Mouse (Mus musculus): ENCODE measurements around the gene Arel1.

The Arel1 gene

GRCm38 (mm10) chr12:84907024-84907626 is 63.6 kb downstream of the Arel1 start:
- no peak for DNase-seq (ENCODE audit: low spot score)

DNA sequence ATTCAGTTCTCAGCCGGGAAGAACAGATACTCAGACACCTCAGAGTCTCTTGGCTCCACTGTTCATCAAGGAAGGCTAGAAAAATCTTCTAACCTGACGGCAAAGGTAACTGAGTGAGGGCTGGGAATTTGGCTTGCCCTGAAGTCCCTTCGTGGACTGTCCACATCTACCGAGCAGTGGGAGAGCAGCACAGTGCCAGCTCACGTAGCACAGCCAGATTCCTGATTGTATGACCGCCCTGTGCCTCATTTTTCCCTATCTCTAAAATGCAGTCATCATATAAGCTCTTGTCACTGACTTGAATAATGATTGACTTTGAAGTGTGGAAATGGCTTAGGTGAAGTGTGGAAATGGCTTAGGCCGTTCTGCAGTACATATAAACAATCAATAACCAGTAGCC is 66.3 kb downstream of the Arel1 start:
- no peak for DNase-seq (ENCODE audit: low spot score)

DNA sequence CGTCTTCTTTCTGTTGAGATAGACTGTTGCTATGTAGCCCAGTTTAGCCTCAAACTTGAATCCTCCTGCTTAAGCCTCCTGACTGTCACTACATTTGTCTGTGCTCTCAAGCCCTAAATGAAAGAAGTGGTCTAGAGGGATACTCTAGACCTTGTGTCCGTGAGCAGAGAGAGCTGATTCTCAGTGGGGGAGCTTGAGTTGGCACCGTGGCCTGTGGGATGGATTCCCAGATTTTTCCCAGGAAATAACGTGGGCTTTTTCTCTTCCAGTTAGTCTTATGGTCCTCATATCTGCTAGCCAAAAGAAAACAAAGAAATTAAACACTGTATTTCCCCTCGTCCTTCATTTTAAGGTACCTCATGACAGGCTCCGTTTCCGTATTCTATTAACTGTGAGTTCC is 70.4 kb downstream of the Arel1 start:
- no peak for DNase-seq (ENCODE audit: low spot score)

GRCm38 (mm10) chr12:84897322-84897721 is 73.4 kb downstream of the Arel1 start:
- DNase-seq (ENCODE audit: low spot score) = no peak

- no peak for DNase-seq (ENCODE audit: low spot score)
Measured at GRCm38 (mm10) chr12:84896235-84896634, 74.5 kb downstream of the Arel1 start.

DNA sequence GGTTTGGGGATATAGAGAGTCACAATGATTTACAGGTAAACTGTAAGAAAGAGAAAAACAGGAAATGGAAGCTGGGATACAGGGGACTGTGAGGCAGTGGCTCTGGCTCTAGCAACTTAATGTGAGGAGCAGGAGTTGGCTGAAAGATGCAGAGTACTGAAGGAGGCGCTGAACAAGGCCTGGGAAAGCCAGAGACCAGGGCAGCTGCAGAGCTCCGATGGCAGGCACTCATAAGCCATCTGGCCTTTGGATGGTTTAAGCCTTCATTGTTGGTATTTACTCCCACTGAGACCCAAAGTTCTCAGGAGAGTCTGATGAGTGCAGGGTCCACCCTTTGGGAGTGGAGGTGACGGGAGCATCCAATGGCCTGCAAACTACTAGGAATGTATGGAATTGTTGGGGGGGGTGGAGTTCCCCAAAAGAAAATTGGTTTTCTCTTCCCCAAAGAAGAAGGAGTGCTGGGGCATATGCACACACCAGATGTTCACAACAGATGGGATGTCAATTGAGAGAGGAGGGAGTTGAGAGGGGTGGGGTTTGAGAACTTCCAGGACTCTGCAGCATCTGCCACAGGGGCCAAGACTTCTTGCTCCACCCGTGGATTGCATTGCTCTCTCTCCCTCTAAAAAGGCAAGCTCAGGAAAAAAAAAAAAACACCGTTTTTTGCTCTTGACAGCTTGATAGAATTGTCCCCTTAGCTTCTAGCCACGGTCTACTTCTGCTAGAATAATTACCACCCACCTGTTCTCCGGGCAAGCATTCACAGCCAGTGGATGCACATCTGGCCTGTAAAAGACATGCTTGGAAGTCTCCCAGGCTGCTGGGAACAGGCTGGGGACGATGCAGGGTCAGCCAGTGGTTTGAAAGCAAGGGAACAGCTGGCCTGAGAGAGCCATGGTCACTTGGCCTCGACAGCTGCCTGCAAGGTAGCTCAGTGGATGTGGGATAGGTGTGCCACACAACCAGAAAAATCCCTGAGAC is 76.8 kb downstream of the Arel1 start:
- DNase-seq (ENCODE audit: low spot score) = no peak

DNA sequence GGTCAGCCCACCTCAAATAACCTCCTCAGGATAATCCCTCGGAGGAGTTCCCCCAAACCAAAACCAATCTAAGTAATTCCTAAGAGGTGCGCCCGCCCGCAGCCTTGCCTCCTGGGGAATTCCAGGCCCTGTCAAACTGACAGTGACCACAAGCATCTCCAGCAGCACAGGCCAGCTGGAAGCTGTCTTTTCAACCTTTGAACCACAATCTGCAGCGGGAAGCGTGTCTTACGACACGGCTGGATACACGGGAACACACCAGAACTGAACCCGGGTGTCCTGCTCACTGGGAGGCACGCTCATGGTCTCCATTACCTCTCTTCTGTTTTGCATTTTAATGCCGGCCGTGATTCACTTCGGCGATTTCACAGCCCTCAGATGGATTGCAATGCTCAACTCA is 80.4 kb downstream of the Arel1 start:
- DNase-seq (ENCODE audit: low spot score) = no peak

GRCm38 (mm10) chr12:84885107-84885876 is 85.4 kb downstream of the Arel1 start:
- no peak for DNase-seq (ENCODE audit: low spot score)

- no peak for DNase-seq (ENCODE audit: low spot score)
Measured at GRCm38 (mm10) chr12:84884423-84885076, 86.2 kb downstream of the Arel1 start.

GRCm38 (mm10) chr12:84882796-84883195 is 87.9 kb downstream of the Arel1 start:
- no peak for DNase-seq (ENCODE audit: low spot score)

GRCm38 (mm10) chr12:84880091-84880490 is 90.6 kb downstream of the Arel1 start:
- DNase-seq (ENCODE audit: low spot score) = no peak

DNA sequence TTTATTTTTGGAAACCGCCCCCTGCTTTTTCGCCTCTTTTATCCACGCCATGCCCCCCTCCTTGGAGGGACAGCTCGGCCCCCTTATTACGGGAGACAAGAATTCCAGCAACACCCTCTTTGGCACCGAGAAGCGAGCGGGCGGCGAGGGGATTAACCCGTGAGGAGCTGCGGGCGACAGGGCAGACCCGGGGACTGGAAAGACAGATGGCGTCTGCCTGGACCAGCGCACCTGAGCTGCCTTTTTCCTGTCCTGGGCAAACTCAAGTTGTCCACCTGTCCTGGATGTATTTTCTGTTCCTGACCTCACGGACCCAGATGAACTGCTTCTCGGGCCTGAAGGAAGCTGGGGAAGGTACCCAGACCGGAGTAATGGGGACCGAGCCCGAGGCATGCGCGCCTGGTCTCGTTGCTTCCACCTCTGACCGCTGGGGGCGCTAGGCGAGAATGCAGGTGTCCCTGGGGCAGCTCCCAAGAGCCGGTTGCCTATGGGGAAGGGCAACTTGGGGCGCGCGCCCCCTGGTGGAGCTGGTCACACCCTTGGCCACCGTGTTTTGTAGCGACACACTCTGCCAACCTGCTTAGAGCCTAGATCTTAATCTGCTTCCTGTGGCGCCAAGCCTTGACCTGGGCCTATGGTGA is 94.1 kb downstream of the Arel1 start, which contains the start of gene Ltbp2:
Gene Ltbp2 (minus strand): TSS at position 52 of the 641 bp plus-strand sequence.
- DNase-seq (ENCODE audit: low spot score) = peak; percentile 85

GRCm38 (mm10) chr12:84875761-84876480 is 94.8 kb downstream of the Arel1 start:
- no peak for DNase-seq (ENCODE audit: low spot score)

DNA sequence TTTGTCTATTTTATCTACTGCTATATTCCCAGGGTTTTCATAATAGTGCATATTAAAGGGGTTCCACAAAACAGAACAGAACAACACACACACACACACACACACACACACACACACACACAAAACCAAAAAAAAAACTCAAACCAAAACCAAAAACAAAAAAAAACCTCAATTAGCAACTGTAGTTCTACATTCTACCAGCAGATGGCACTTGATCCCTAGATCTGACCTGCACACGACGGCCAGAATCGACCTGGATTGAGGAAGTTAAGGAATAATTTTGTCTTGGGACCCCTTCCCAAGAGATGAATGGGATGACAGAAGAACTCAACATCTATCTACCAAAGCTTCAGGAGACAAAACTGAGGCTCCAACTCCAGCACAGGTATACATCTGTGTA is 97.3 kb downstream of the Arel1 start:
- no peak for DNase-seq (ENCODE audit: low spot score)

DNA sequence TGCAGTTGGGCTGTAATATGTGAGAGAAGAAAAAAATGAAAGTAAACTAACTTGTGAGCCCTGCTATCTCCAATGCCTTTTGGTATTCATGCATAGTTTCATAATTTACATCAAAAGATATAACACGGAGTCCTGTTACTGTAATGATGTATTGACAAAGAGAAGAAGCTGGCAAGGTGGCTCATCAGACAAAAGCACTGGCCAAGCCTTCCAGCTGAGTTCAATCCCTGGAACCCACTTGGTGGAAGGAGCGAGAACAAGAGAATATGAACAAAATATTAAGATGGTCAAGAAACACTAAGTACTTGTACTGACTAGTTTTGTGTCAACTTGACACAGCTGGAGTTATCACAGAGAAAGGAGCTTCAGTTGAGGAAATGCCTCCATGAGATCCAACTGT is 98.4 kb downstream of the Arel1 start:
- DNase-seq (ENCODE audit: low spot score) = no peak

All from ovary, postnatal 36 days (tissue).